Mouse (Mus musculus): ENCODE measurements around the gene Sumo2.

DNA sequence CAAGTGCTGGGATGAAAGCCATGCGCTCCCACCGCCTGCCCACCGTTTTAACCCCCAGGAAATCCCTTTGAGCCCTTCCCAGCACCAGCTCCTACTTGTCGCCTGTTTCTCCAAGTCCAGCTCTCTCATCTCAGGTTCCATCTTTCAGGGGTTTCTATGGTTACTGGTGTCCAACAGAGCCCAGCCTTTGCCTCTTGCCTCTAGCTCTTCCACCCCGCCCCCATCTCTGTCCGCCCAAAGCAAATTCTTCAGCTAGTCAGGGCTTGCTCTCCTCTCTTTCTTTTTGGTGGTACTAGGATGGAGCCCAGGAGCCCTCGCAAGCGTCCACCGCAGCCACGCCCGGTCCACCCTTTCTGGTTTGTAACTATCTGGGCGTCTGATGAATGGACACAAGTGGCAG, 50.9 kb downstream of the Sumo2 start:
- TF ChIP-seq MAFK (IDR thresholded peaks at IDR 0.05; ENCODE audit: insufficient read depth, low read depth, low read length) (no peak), ZC3H11A (IDR thresholded peaks at IDR 0.05; ENCODE audit: borderline replicate concordance, low read depth, low read length) (no peak)

Measured in ES-E14 (cell line).